Comparison of ENCODE assay signal across 12 mouse cellular contexts in the genomic region with DNA sequence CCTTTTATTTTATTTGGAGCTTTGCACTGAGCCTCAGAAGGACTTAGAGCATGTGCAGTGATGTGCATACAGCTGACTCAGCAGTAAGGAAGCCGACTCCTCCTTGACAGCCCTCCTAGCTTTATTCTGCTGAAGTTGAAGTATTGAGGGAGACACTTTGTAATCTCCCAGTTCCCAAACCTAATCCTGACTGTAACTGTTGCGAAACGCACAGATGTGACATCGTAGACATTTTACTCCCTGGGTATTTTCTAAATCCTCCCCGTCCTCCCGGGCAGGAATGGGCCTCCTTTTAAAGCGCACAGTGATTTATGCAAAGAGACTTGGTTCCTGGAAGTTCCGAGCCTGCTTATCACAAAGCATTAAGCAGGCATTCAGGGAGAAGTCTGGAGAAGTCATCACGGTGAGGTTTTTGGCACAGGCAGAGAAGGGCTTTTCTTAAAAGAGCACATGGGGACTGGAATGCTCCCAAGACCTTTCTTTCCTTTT.
DNase-seq lines count a peak whose midpoint lies in the region; ATAC-seq and TF ChIP-seq lines count a peak whose summit lies in the region.
"Had no signal": no experiment of that assay in that cellular context is flagged by ENCODE, and none has a peak within 500 bp of the region (broad histone marks: within the 10 kb centered on the region; RNA-seq: fewer than 3 reads in every experiment).

No protein-coding gene starts in this region.

- no peak overlapping the region for H3K9ac ChIP-seq in kidney, embryonic 14.5 days (ENCODE audit: low read depth, low read length)
- H3K9ac ChIP-seq in heart, adult 2 months (ENCODE audit: low read depth, low read length), result no peak overlapping the region
- H3K9ac ChIP-seq in limb, embryonic 15.5 days, result no peak overlapping the region
- H3K9ac ChIP-seq: liver, embryonic 15.5 days; neural tube, embryonic 12.5 days had no signal

- 0 out of 2 replicates have a peak overlapping the region, but pooled peaks have one; percentile 29 for H3K4me2 ChIP-seq in kidney, embryonic 14.5 days (replicated peaks; ENCODE audit: low read depth, low read length)
- H3K4me2 ChIP-seq in limb, embryonic 15.5 days, result no peak overlapping the region
- H3K4me2 ChIP-seq: liver, embryonic 15.5 days; neural tube, embryonic 12.5 days had no signal

- ATAC-seq in kidney, embryonic 14.5 days (ENCODE audit: low FRiP score, low TSS enrichment), result 0 out of 2 replicates have a peak, but pooled peaks have one; percentile 9
- peak; percentile 72 for ATAC-seq in Patski
- no peak for ATAC-seq in limb, embryonic 15.5 days (ENCODE audit: insufficient number of reproducible peaks, low FRiP score, low TSS enrichment, low read depth)

- intact Hi-C loops in heart, adult 2 months (cut with DNase I), result no loop called here
- intact Hi-C loops in left cerebral cortex, postnatal 14 days (cut with DNase I), result no loop called here

- H3K36me3 ChIP-seq in kidney, embryonic 14.5 days (ENCODE audit: control insufficient read depth, insufficient read depth, low read length), result no peaks in the 10 kb centered on the region
- H3K36me3 ChIP-seq in heart, adult 2 months (ENCODE audit: control insufficient read depth, insufficient read depth, low read length), result no peaks in the 10 kb centered on the region
- H3K36me3 ChIP-seq in limb, embryonic 15.5 days, result no peaks in the 10 kb centered on the region
- H3K36me3 ChIP-seq: liver, embryonic 15.5 days; neural tube, embryonic 12.5 days had no signal

- no peaks in the 10 kb centered on the region for H3K27me3 ChIP-seq in kidney, embryonic 14.5 days (ENCODE audit: control insufficient read depth, insufficient read depth, low read length)
- no peaks in the 10 kb centered on the region for H3K27me3 ChIP-seq in Patski
- H3K27me3 ChIP-seq in heart, adult 2 months (ENCODE audit: control insufficient read depth, insufficient read depth, low read length), result no peaks in the 10 kb centered on the region
- no peaks in the 10 kb centered on the region; the same call in 1 of the 2 replicates for H3K27me3 ChIP-seq in limb, embryonic 15.5 days
- H3K27me3 ChIP-seq: liver, embryonic 15.5 days; neural tube, embryonic 12.5 days had no signal

- no peak for TF ChIP-seq POLR2A in heart, adult 2 months (IDR thresholded peaks at IDR 0.05; ENCODE audit: insufficient read depth, low read depth, low read length)

- in situ Hi-C loops in Patski (cut with MboI; ENCODE audit: low pct_unique_long_range_greater_than_20kb), result no loop called here

- H3K4me3 ChIP-seq in kidney, embryonic 14.5 days (ENCODE audit: low read length), result no peak overlapping the region
- H3K4me3 ChIP-seq in heart, adult 2 months, result 0 out of 2 replicates have a peak overlapping the region, but pooled peaks have one; percentile 10
- H3K4me3 ChIP-seq in limb, embryonic 15.5 days, result no peak overlapping the region
- H3K4me3 ChIP-seq: erythroblast, embryonic 14.5 days; liver, embryonic 15.5 days; neural tube, embryonic 12.5 days had no signal

- POLR2A ChIA-PET in Patski (lab: Charles Lee), result no interaction called here

- TF ChIP-seq EP300 in heart, adult 2 months (IDR thresholded peaks at IDR 0.05; ENCODE audit: insufficient read depth, low read depth, low read length), result no peak

- H3K4me1 ChIP-seq in kidney, embryonic 14.5 days (ENCODE audit: control insufficient read depth, insufficient read depth, low read length), result peaks cover 14% of the 10 kb centered on the region
- peaks cover 2% of the 10 kb centered on the region; the same call in 1 of the 2 replicates for H3K4me1 ChIP-seq in heart, adult 2 months (ENCODE audit: control insufficient read depth, insufficient read depth, low read length)
- H3K4me1 ChIP-seq in limb, embryonic 15.5 days, result peaks cover 19% of the 10 kb centered on the region
- H3K4me1 ChIP-seq: neural tube, embryonic 12.5 days had no signal

- DNase-seq in kidney, postnatal 10 days, result no peak
- DNase-seq in Patski (ENCODE audit: low read depth, low spot score), result peak; percentile 67
- DNase-seq in heart, adult 2 months, result peak; percentile 26 to 42
- no peak for DNase-seq in spleen, postnatal 14 days (ENCODE audit: low spot score in 2 of 2)
- no peak for DNase-seq in left cerebral cortex, postnatal 14 days (ENCODE audit: low spot score in 2 of 2)
- DNase-seq in cerebellum, adult 9-10 months, result no peak

- H3K9me3 ChIP-seq in kidney, embryonic 14.5 days (ENCODE audit: control insufficient read depth, low read length), result no peaks in the 10 kb centered on the region; the same call in 1 of the 2 replicates
- H3K9me3 ChIP-seq in limb, embryonic 15.5 days, result no peaks in the 10 kb centered on the region
- H3K9me3 ChIP-seq: G1E; liver, embryonic 15.5 days had no signal

- no peak overlapping the region; the same call in 1 of the 2 replicates for H3K27ac ChIP-seq in kidney, embryonic 14.5 days (ENCODE audit: low read depth, low read length)
- no peak overlapping the region for H3K27ac ChIP-seq in heart, adult 2 months
- H3K27ac ChIP-seq in limb, embryonic 15.5 days, result peak overlapping the region; percentile 59
- H3K27ac ChIP-seq: neural tube, embryonic 12.5 days had no signal

- WGBS in kidney, embryonic 14.5 days, result 14% methylated on average over 9 of the region's 9 CpGs
- WGBS in heart, adult 2 months, result 12% methylated on average over 9 of the region's 9 CpGs
- 23% methylated on average over 9 of the region's 9 CpGs for WGBS in limb, embryonic 15.5 days

- CTCF ChIA-PET in Patski (lab: Charles Lee), result interaction anchor here (0.7 to 3.3 kb wide), 3 partner anchors 13 to 151 kb away, joined by 3 to 13 read pairs (median 3); no protein-coding TSS in a partner anchor

- no peaks in the 10 kb centered on the region for H3K79me2 ChIP-seq in heart, adult 2 months (replicated peaks; ENCODE audit: control insufficient read depth, insufficient read depth, low read length)

- TF ChIP-seq CTCF in Patski (IDR thresholded peaks at IDR 0.05), result no peak
- TF ChIP-seq CTCF in heart, adult 2 months (IDR thresholded peaks at IDR 0.05), result no peak

Comparison
In these comparisons a context has a peak if more than half of its experiments do, and no peak if none do; other contexts are left out.
1. DNase-seq: peak in Patski (single experiment) and heart, adult 2 months (2 of 2); none in kidney, postnatal 10 days (single experiment), spleen, postnatal 14 days (0 of 2), left cerebral cortex, postnatal 14 days (0 of 2) and cerebellum, adult 9-10 months (single experiment).